ENCODE assay signal across 30 mouse cellular contexts in genomic region chr13:20798536-20798935, GRCm38 (mm10). TPM values are rescaled to one million over a fixed set of nuclear protein-coding genes. Genes with fewer than 3 reads are reported as not detected.
DNase-seq lines count a peak whose midpoint lies in the region; ATAC-seq and TF ChIP-seq lines count a peak whose summit lies in the region.
"Had no signal": no experiment of that assay in that cellular context is flagged by ENCODE, and none has a peak within 500 bp of the region (broad histone marks: within the 10 kb centered on the region; RNA-seq: fewer than 3 reads in every experiment).

No protein-coding gene starts in this region.

- no peak for TF ChIP-seq CTCF in lung, postnatal 0 days (IDR thresholded peaks at IDR 0.05)
- TF ChIP-seq CTCF in lung, adult 2 months (IDR thresholded peaks at IDR 0.05; ENCODE audit: insufficient read depth, low read length): no peak

- H3K4me1 ChIP-seq in heart, embryonic 16.5 days (ENCODE audit: control insufficient read depth, insufficient read depth, low read length): 0 out of 2 replicates have a peak, but pooled peaks cover 2% of the 10 kb centered on the region
- 0 out of 2 replicates have a peak, but pooled peaks cover 4% of the 10 kb centered on the region for H3K4me1 ChIP-seq in kidney, embryonic 16.5 days (ENCODE audit: insufficient read depth, low read length)
- H3K4me1 ChIP-seq in lung, postnatal 0 days (ENCODE audit: insufficient read depth, low read depth, low read length): no peaks in the 10 kb centered on the region
- no peaks in the 10 kb centered on the region for H3K4me1 ChIP-seq in lung, adult 2 months (ENCODE audit: control insufficient read depth, insufficient read depth, low read length)
- H3K4me1 ChIP-seq: embryonic facial prominence, embryonic 12.5 days; embryonic facial prominence, embryonic 15.5 days; heart, embryonic 10.5 days; heart, embryonic 13.5 days; hindbrain, embryonic 10.5 days; hindbrain, embryonic 13.5 days had no signal

- no peak for ATAC-seq in heart, embryonic 16.5 days (replicated peaks; ENCODE audit: extremely low read depth, insufficient read depth, low FRiP score)
- no peak for ATAC-seq in kidney, embryonic 16.5 days (ENCODE audit: low FRiP score, low TSS enrichment)
- ATAC-seq in lung, postnatal 0 days: peak; percentile 54
- ATAC-seq: forebrain, embryonic 14.5 days; forebrain, postnatal 0 days; hindbrain, embryonic 16.5 days; Patski had no signal

- H3K27ac ChIP-seq in heart, embryonic 16.5 days (ENCODE audit: low read length): 0 out of 2 replicates have a peak overlapping the region, but pooled peaks have one; percentile 5
- no peak overlapping the region for H3K27ac ChIP-seq in kidney, embryonic 16.5 days (ENCODE audit: low read length)
- no peak overlapping the region for H3K27ac ChIP-seq in lung, postnatal 0 days (ENCODE audit: low read length)
- H3K27ac ChIP-seq in macrophage: peak overlapping the region; percentile 84
- H3K27ac ChIP-seq: embryonic facial prominence, embryonic 12.5 days; embryonic facial prominence, embryonic 15.5 days; gastrocnemius, adult 2 months; heart, embryonic 10.5 days; heart, embryonic 13.5 days; hindbrain, embryonic 10.5 days; hindbrain, embryonic 13.5 days had no signal

- no peak for DNase-seq in heart, postnatal 10 days
- peak; percentile 16 for DNase-seq in kidney, postnatal 14 days
- peak; percentile 42 for DNase-seq in lung, postnatal 0 days (ENCODE audit: low spot score)
- DNase-seq in lung, adult 2 months: no peak
- DNase-seq: adrenal gland, postnatal 10 days; adrenal gland, postnatal 36 days; B cell, adult 2 months; cerebellum, adult 11 months; cerebellum, adult 2 months; cerebellum, adult 9-11 months; cerebellum, postnatal 25 days; forebrain, postnatal 0 days; gastrocnemius, adult 2 months; gastrocnemius, postnatal 14 days; heart, adult 18-20 months; heart, postnatal 36 days had no signal

- no peak overlapping the region for H3K9ac ChIP-seq in heart, embryonic 16.5 days (ENCODE audit: low read length)
- no peak overlapping the region for H3K9ac ChIP-seq in kidney, embryonic 16.5 days (replicated peaks; ENCODE audit: low read length)
- no peak overlapping the region for H3K9ac ChIP-seq in lung, postnatal 0 days (replicated peaks; ENCODE audit: low read depth)
- H3K9ac ChIP-seq: embryonic facial prominence, embryonic 12.5 days; embryonic facial prominence, embryonic 15.5 days; forebrain, postnatal 0 days; heart, embryonic 13.5 days; hindbrain, embryonic 13.5 days had no signal

- H3K4me3 ChIP-seq in heart, embryonic 16.5 days (ENCODE audit: low read length): no peak overlapping the region
- no peak overlapping the region for H3K4me3 ChIP-seq in kidney, embryonic 16.5 days (ENCODE audit: low read length)
- H3K4me3 ChIP-seq in lung, postnatal 0 days (ENCODE audit: low read depth, low read length): no peak overlapping the region
- H3K4me3 ChIP-seq in lung, adult 2 months (replicated peaks; ENCODE audit: extremely low read depth, low read depth, low read length): no peak overlapping the region
- no peak overlapping the region for H3K4me3 ChIP-seq in macrophage (ENCODE audit: inconsistent target)
- H3K4me3 ChIP-seq: embryonic facial prominence, embryonic 12.5 days; embryonic facial prominence, embryonic 15.5 days; gastrocnemius, adult 2 months; heart, embryonic 10.5 days; heart, embryonic 13.5 days; hindbrain, embryonic 10.5 days; hindbrain, embryonic 13.5 days had no signal

- H3K27me3 ChIP-seq in heart, embryonic 16.5 days (ENCODE audit: control insufficient read depth, insufficient read depth, low read length): no peaks in the 10 kb centered on the region
- no peaks in the 10 kb centered on the region for H3K27me3 ChIP-seq in kidney, embryonic 16.5 days (ENCODE audit: insufficient read depth, low read length)
- H3K27me3 ChIP-seq in lung, postnatal 0 days (replicated peaks; ENCODE audit: insufficient read depth, low read length): no peaks in the 10 kb centered on the region
- H3K27me3 ChIP-seq: CH12.LX; embryonic facial prominence, embryonic 12.5 days; embryonic facial prominence, embryonic 15.5 days; heart, embryonic 13.5 days; hindbrain, embryonic 13.5 days; Patski had no signal

- no peaks in the 10 kb centered on the region for H3K36me3 ChIP-seq in heart, embryonic 16.5 days (ENCODE audit: control insufficient read depth, insufficient read depth)
- H3K36me3 ChIP-seq in kidney, embryonic 16.5 days (ENCODE audit: insufficient read depth, low read length): no peaks in the 10 kb centered on the region
- no peaks in the 10 kb centered on the region for H3K36me3 ChIP-seq in lung, postnatal 0 days (ENCODE audit: insufficient read depth, low read length)
- H3K36me3 ChIP-seq in macrophage (ENCODE audit: inconsistent target): peaks cover 12% of the 10 kb centered on the region; the same call in 1 of the 2 replicates
- H3K36me3 ChIP-seq: embryonic facial prominence, embryonic 12.5 days; embryonic facial prominence, embryonic 15.5 days; G1E; heart, embryonic 10.5 days; heart, embryonic 13.5 days; hindbrain, embryonic 10.5 days; hindbrain, embryonic 13.5 days had no signal

- no peak for TF ChIP-seq POLR2A in lung, adult 2 months (IDR thresholded peaks at IDR 0.05; ENCODE audit: borderline replicate concordance, extremely low read depth, low read depth, low read length)

- WGBS in heart, embryonic 16.5 days: 32% methylated on average over 2 of the region's 2 CpGs
- 65% methylated on average over 2 of the region's 2 CpGs for WGBS in kidney, embryonic 16.5 days
- WGBS in lung, postnatal 0 days: 15% methylated on average over 2 of the region's 2 CpGs
- 15% methylated on average over 2 of the region's 2 CpGs for WGBS in lung, adult 2 months
- 15% methylated on average over 2 of the region's 2 CpGs for WGBS in macrophage (ENCODE audit: missing documents)

- peaks cover 87% of the 10 kb centered on the region for H3K79me2 ChIP-seq in macrophage (ENCODE audit: inconsistent target)

- intact Hi-C loops in heart, postnatal 10 days (cut with DNase I): no loop called here

- no peaks in the 10 kb centered on the region for H3K9me3 ChIP-seq in heart, embryonic 16.5 days (replicated peaks; ENCODE audit: control insufficient read depth, low read length)
- no peaks in the 10 kb centered on the region for H3K9me3 ChIP-seq in kidney, embryonic 16.5 days (ENCODE audit: low read length)
- H3K9me3 ChIP-seq in lung, postnatal 0 days (ENCODE audit: low read length): no peaks in the 10 kb centered on the region
- H3K9me3 ChIP-seq: embryonic facial prominence, embryonic 12.5 days; embryonic facial prominence, embryonic 15.5 days; G1E; heart, embryonic 10.5 days; heart, embryonic 13.5 days; hindbrain, embryonic 10.5 days; hindbrain, embryonic 13.5 days had no signal

- no peak overlapping the region for H3K4me2 ChIP-seq in heart, embryonic 16.5 days (ENCODE audit: low read depth, low read length)
- no peak overlapping the region for H3K4me2 ChIP-seq in kidney, embryonic 16.5 days (replicated peaks; ENCODE audit: low read depth, low read length)
- no peak overlapping the region for H3K4me2 ChIP-seq in lung, postnatal 0 days (replicated peaks; ENCODE audit: low read depth, low read length)
- H3K4me2 ChIP-seq: embryonic facial prominence, embryonic 12.5 days; embryonic facial prominence, embryonic 15.5 days; heart, embryonic 13.5 days; hindbrain, embryonic 13.5 days had no signal

- no peak for TF ChIP-seq EP300 in lung, postnatal 0 days (IDR thresholded peaks at IDR 0.05)

RNA-seq across cellular contexts. Expression of gene Aoah, which starts 4.6 kb away (rescaled TPM):
- polyA plus RNA-seq in heart, embryonic 16.5 days (2015; fragmentation: Nextera tagmentation; extraction: Ambion mirVana): 0.50 and 0.80 TPM in 2 replicates
- total RNA-seq in heart, postnatal 10 days (2021): 1 to 10 TPM in 1 of 2 experiments, under 1 TPM in 1; 0.69 to 1.1 TPM
- 2.3 and 3.0 TPM in 2 replicates for polyA plus RNA-seq in kidney, embryonic 16.5 days (2015; fragmentation: Nextera tagmentation; extraction: Ambion mirVana)
- 0.86 and 1.2 TPM in 2 replicates for polyA plus RNA-seq in lung, postnatal 0 days (2015; fragmentation: Nextera tagmentation; extraction: Ambion mirVana)
- 0.53 and 0.66 TPM in 2 replicates for polyA plus RNA-seq in lung, adult 2 months (2012; rRNA removed)
- total RNA-seq in macrophage (2018; cell fraction: chromatin; rRNA removed): 1,000 to 10,000 TPM in 13 of 26 experiments, 100 to 1,000 TPM in 13; 223 to 2,288 (median 1,214) TPM
- 100 to 1,000 TPM in 23 of 26 experiments, 10 to 100 TPM in 3; 84.8 to 485 (median 253) TPM for total RNA-seq in macrophage (2018; cell fraction: cytosol; rRNA removed)
- 1,000 to 10,000 TPM in 14 of 26 experiments, 100 to 1,000 TPM in 12; 269 to 1,709 (median 1,059) TPM for total RNA-seq in macrophage (2018; cell fraction: nucleus; rRNA removed)
- polyA plus RNA-seq in macrophage (2018): 52.1 to 164 TPM (median 86.0 TPM) in 3 replicates
- polyA plus RNA-seq: G1E, Patski had no signal

Comparison
In these comparisons a context has a peak if more than half of its experiments do, and no peak if none do; other contexts are left out.
1. DNase-seq: peak in kidney, postnatal 14 days (single experiment) and lung, postnatal 0 days (single experiment); none in heart, postnatal 10 days (0 of 2) and lung, adult 2 months (single experiment).
2. H3K27ac ChIP-seq: peak in heart, embryonic 16.5 days (single experiment) and macrophage (single experiment); none in kidney, embryonic 16.5 days (single experiment) and lung, postnatal 0 days (single experiment).
3. RNA of gene Aoah, which starts 4.6 kb away (polyA plus RNA-seq): 52.1 to 164 TPM in macrophage; 2.3 to 3.0 TPM in kidney, embryonic 16.5 days, 0.86 to 1.2 TPM in lung, postnatal 0 days, 0.50 to 0.80 TPM in heart, embryonic 16.5 days and 0.53 to 0.66 TPM in lung, adult 2 months; every median in the first group is over 10 times any median in the second.